Mouse (Mus musculus) spleen, adult 2 months (tissue): Measurements from ENCODE around the gene Pigf.

Experiments used
- CTCF ChIP-seq: fragments of 200-500 bp; IDR thresholded peaks from 2 replicates; pipeline ENCODE4 v1.5.1; 2011; ENCODE audit warnings: mild to moderate bottlenecking, inconsistent platforms; ENCODE audit not compliant: insufficient read depth, insufficient read length, insufficient replicate concordance; ENCODE audit errors: extremely low read depth
- POLR2A ChIP-seq: fragments of 200-500 bp; IDR thresholded peaks from 2 replicates; pipeline ENCODE4 v1.6.1; 2011; ENCODE audit warnings: low read depth, low read length, inconsistent platforms

DNA sequence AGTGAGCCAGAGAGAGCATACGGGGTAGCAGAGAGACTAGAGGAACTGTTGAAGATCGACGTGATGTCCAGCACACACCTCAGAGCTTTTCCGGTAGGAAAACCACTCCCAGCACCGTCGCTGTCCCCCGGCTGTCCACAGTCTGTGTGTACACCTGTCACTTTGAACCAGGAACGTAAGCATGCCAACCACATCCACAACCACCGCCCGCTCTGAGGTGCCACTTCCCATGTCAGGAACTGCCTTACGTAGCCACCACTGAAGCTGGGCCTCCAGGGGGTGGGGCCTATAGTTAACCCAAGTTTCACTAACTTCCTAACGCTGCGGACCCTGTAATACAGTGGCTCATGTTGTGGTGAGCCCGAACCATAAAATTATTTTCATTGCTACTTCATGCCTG, 67.2 kb downstream of the Pigf start:
- TF ChIP-seq CTCF (no peak), POLR2A (no peak)
